Mouse (Mus musculus): Measurements from ENCODE around the gene Vmn1r208.
"Not testable (repeated sequence)": the region's sequence is repeated elsewhere in the genome, so short reads cannot be mapped to it uniquely, and the experiment has no call there.

Gene Vmn1r208

GRCm38 (mm10) chr13:22777300-22777699, at the start of gene Vmn1r208:
Gene Vmn1r208, minus strand, starts transcription at chr13:22777400.
- not testable (repeated sequence) for DNase-seq

DNA sequence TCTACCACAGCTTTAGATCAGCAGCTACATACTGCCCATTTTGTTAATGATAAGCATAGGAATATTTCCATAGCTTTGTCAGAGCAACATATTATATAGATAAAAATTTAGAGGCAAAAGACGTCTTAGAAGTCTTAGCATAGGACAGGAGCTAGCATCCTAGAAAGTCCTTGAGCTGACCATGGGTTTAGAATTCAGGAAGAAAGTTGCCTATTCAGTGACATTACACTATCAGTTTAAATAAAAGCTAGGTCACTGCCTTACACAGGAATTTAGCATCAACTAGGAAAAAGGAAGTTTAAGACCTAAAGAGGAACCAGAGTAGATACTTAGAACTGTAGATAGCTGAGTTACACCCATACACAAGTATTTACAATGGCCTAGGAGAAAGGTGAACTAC, 44.4 kb upstream of the Vmn1r208 start:
- not testable (repeated sequence) for DNase-seq

- not testable (repeated sequence) for DNase-seq
Observed at GRCm38 (mm10) chr13:22809582-22809981, 32.4 kb upstream of the Vmn1r208 start, which contains the start of gene Vmn1r209. Gene Vmn1r209, minus strand, starts transcription at chr13:22809682.

DNA sequence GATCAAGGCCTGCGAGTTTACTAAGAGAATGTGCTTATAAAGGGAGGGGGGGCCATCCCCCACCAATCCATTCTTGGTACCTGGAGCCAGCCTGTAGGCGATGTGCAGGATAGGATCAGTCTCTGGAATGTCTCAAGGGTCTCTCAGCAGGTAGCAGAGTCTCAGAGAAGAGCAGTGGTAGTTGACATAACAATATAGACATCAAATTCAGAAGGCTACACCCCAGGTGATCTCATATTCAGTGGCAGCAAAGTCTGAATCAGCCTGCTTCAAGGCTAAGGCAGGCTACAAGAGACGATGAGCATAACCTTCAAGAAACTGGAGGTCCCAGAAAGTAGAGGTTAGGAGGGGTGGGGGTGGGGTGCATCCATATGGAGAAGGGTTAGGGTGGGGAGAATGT, 10.9 kb upstream of the Vmn1r208 start:
- not testable (repeated sequence) for DNase-seq

DNA sequence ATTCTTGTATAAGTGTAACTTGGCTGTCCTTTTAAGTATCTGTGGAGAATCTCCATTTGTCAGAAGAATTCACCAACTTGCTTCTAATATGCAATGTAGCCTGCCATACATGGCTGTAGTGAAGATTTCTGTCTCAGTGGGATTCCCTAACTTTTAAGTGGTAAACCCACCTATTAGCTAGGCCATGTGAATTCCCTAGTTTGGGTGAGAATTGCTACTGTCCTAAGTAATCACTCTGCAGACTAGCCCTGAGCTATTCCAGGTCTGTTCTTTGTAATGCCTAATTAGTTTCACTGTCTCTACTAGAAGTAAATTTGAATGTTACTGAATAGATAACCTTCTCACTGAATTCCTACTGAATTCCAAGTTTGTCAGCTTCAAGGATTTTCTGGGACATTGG, 7.0 kb upstream of the Vmn1r208 start:
- not testable (repeated sequence) for DNase-seq

GRCm38 (mm10) chr13:22771592-22771991, 5.6 kb downstream of the Vmn1r208 start:
- DNase-seq = not testable (repeated sequence)

GRCm38 (mm10) chr13:22747524-22747923, 29.7 kb downstream of the Vmn1r208 start:
- no peak for DNase-seq

DNA sequence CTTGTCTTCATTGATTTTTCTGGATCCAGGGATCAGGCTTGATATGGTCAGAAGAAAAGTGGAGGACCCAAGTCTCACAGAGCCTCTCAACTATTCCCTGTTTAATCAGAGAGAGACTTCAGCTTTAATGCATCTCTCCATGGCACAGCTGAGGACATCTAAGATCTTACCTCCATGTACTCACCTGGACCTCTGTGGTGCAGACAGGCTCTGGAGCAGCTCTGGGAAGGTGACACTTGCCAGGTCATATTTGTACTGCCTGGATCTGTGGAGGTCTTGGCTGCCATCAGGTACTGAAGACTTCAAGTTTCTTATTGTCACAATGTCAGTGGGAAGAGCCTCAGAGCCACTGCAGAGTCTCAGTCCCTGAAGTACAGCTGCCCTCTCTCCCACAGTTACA, 47.7 kb downstream of the Vmn1r208 start, which contains the start of gene Vmn1r207-ps:
Gene Vmn1r207-ps, minus strand, starts transcription at position 101 of the 400 bp plus-strand sequence.
- not testable (repeated sequence) for DNase-seq
